Mouse (Mus musculus) kidney, postnatal 4 days (tissue): ENCODE measurements around the gene Ythdf2.

ENCODE experiments used
- DNase-seq, 2 experiments: peaks; one replicate each; pipeline ENCODE4 v3.0.0; 2021; ENCODE audit warnings: mixed read lengths in 2 of 2

Gene Ythdf2

GRCm38 (mm10) chr4:132207280-132207679 is 4.8 kb downstream of the Ythdf2 start:
- DNase-seq: no peak

- DNase-seq: no peak
These were observed 13.3 kb downstream of the Ythdf2 start for GRCm38 (mm10) chr4:132198771-132199170.

- peak; percentile 38 to 60 for DNase-seq
These were observed 13.8 kb downstream of the Ythdf2 start for GRCm38 (mm10) chr4:132198285-132198712.

GRCm38 (mm10) chr4:132194975-132195374 is 17.1 kb downstream of the Ythdf2 start:
- no peak for DNase-seq

GRCm38 (mm10) chr4:132194373-132194772 is 17.7 kb downstream of the Ythdf2 start:
- DNase-seq: no peak

- DNase-seq: no peak
These were observed 24.2 kb downstream of the Ythdf2 start for GRCm38 (mm10) chr4:132187826-132188401.

GRCm38 (mm10) chr4:132183162-132183561 is 28.9 kb downstream of the Ythdf2 start:
- no peak for DNase-seq

- peak; percentile 61 to 75 for DNase-seq
These were observed 30.1 kb downstream of the Ythdf2 start for GRCm38 (mm10) chr4:132181721-132182658.

GRCm38 (mm10) chr4:132180710-132181109 is 31.4 kb downstream of the Ythdf2 start:
- peak; percentile 73 to 76 for DNase-seq

- peak; percentile 48 to 60 for DNase-seq
These were observed 33.5 kb downstream of the Ythdf2 start for GRCm38 (mm10) chr4:132178630-132179059.

GRCm38 (mm10) chr4:132176474-132176873 is 35.6 kb downstream of the Ythdf2 start:
- no peak for DNase-seq

- DNase-seq: no peak
These were observed 41.2 kb downstream of the Ythdf2 start for GRCm38 (mm10) chr4:132170891-132171290.

- DNase-seq: no peak
These were observed 42.3 kb downstream of the Ythdf2 start for GRCm38 (mm10) chr4:132169761-132170160.

GRCm38 (mm10) chr4:132169271-132169670 is 42.8 kb downstream of the Ythdf2 start:
- no peak for DNase-seq

- DNase-seq: no peak
These were observed 44.7 kb downstream of the Ythdf2 start for GRCm38 (mm10) chr4:132167436-132167835.

- DNase-seq: no peak
These were observed 45.5 kb downstream of the Ythdf2 start for GRCm38 (mm10) chr4:132166350-132167290.

GRCm38 (mm10) chr4:132165691-132166090 is 46.4 kb downstream of the Ythdf2 start:
- no peak for DNase-seq

GRCm38 (mm10) chr4:132156941-132157622 is 55.0 kb downstream of the Ythdf2 start:
- DNase-seq: no peak

GRCm38 (mm10) chr4:132154877-132155670 is 57.0 kb downstream of the Ythdf2 start:
- DNase-seq: no peak

- DNase-seq: no peak
These were observed 60.4 kb downstream of the Ythdf2 start for GRCm38 (mm10) chr4:132151673-132152072.

GRCm38 (mm10) chr4:132146201-132146600 is 65.9 kb downstream of the Ythdf2 start:
- DNase-seq: no peak
